Mouse (Mus musculus) bone marrow, adult 2 months (tissue): ENCODE measurements around the gene Maz. TPM values are rescaled to one million over a fixed set of nuclear protein-coding genes. Genes with fewer than 3 reads are reported as not detected.
A peak's percentile ranks its signal among the peaks of the same experiment; 100 is the strongest.

Experiments used
- H3K27ac ChIP-seq: fragments of 200-500 bp; 2 replicates; pipeline ENCODE4 v1.5.1; 2012; ENCODE audit warnings: low read depth, mild to moderate bottlenecking, control low read depth, inconsistent platforms, low read length; ENCODE audit not compliant: control insufficient read depth, poor library complexity, insufficient read depth
- H3K4me1 ChIP-seq: fragments of 200-500 bp; 2 replicates; pipeline ENCODE4 v1.6.1; 2011; ENCODE audit warnings: low read length; ENCODE audit not compliant: control insufficient read depth, insufficient read depth
- H3K4me3 ChIP-seq: fragments of 200-500 bp; replicated peaks from 2 replicates; pipeline ENCODE3; 2011; ENCODE audit warnings: mild to moderate bottlenecking, low read depth, low read length, control low read depth; ENCODE audit not compliant: control insufficient read depth
- CTCF ChIP-seq: fragments of 200-500 bp; IDR thresholded peaks from 2 replicates; pipeline ENCODE4 v1.5.1; 2011; ENCODE audit warnings: low read length, control low read depth; ENCODE audit not compliant: control insufficient read depth, insufficient read depth
- POLR2A ChIP-seq: fragments of 200-500 bp; IDR thresholded peaks from 2 replicates; pipeline ENCODE4 v1.6.1; 2011; ENCODE audit warnings: low read depth, mild to moderate bottlenecking, control low read depth, low read length, borderline replicate concordance; ENCODE audit not compliant: control insufficient read depth
- WGBS: fragments of 180-500 bp; shearing (Covaris S2); methylation state at CpG from one replicate; pipeline ENCODE4 v1.1.7; 2018; 5-methylcytosine and 5-hydroxymethylcytosine counted together
- polyA plus RNA-seq: library from polyadenylated mRNA; stranded (reverse); fragments of >200 nt; gene quantifications from 2 replicates; pipeline ENCODE4 v1.2.4, GENCODE M21; 2011; ENCODE audit warnings: low replicate concordance; ENCODE audit not compliant: missing spikeins, insufficient read depth, insufficient read length

Maz gene
- polyA plus RNA-seq, result 153 and 314 TPM in 2 replicates

GRCm38 (mm10) chr7:127026984-127027726 is at the start of gene Maz:
Gene Maz, minus strand, starts transcription at chr7:127027037.
- H3K4me3 ChIP-seq, result peak within 1 kb of the TSS; percentile 77
- TF ChIP-seq CTCF (no peak), POLR2A (peak; percentile 83; the same call in 1 of the 2 replicates)
- peak within 1 kb of the TSS; percentile 98 for H3K27ac ChIP-seq
- WGBS, result under 1% methylated on average over 58 of the region's 63 CpGs
- H3K4me1 ChIP-seq, result peaks cover 13% of the 10 kb centered on the region

DNA sequence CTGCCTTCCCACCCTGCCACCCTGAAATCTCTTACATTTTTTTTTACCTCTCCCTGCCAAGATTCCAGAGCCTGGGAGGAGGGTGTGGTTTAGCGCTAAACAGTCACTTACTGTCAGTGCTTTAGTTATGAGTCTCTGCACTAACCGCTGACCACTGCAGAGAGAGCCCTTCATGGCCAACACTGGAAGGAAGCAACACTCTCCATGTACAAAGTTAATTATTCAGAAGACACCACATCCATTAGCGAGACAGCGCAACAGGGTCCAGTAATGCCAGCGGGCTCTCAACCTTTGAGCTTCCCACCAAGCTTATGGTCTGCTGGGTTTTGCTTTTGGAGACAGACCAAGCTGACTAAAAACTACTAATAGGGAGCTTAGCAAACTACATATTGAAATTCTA is 49.4 kb upstream of the Maz start:
- no peak overlapping the region for H3K27ac ChIP-seq
- WGBS, result 91% methylated on average over 5 of the region's 5 CpGs
- H3K4me1 ChIP-seq, result peaks cover 3% of the 10 kb centered on the region; the same call in 1 of the 2 replicates
- H3K4me3 ChIP-seq, result no peak overlapping the region
- no peak for TF ChIP-seq CTCF
- TF ChIP-seq POLR2A, result no peak

- Histone ChIP-seq H3K4me3 (no peak overlapping the region), H3K4me1 (peaks cover 1% of the 10 kb centered on the region; the same call in 1 of the 2 replicates), H3K27ac (no peak overlapping the region)
- TF ChIP-seq POLR2A, result no peak
- TF ChIP-seq CTCF, result no peak
- WGBS, result 90% methylated on average over 4 of the region's 4 CpGs
Measured at GRCm38 (mm10) chr7:127073221-127073620, 46.4 kb upstream of the Maz start.

GRCm38 (mm10) chr7:127070871-127071413 is 44.1 kb upstream of the Maz start:
- WGBS, result 70% methylated on average over 4 of the region's 4 CpGs
- Histone ChIP-seq H3K4me3 (no peak overlapping the region), H3K27ac (no peak overlapping the region), H3K4me1 (no peaks in the 10 kb centered on the region)
- TF ChIP-seq POLR2A (no peak), CTCF (no peak)

DNA sequence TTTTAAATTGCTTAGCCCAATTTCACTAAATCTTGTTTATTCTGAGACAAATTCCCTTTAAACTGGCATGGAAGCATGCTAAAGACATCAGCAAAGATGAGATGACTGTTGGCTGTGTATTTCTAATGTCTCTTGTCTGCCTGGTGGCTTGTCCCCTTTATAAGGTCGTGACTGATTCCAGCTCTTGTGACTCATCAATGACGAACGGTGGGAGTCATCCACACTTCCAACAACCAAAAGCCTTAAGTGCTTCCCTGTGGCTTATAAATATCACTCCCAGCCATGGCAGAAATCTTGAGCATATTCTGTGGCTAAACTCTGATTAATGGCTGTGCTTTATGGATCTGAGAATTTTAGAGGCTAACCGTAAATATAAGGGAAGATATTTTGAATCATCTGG is 39.5 kb upstream of the Maz start:
- 80% methylated on average over 4 of the region's 4 CpGs for WGBS
- TF ChIP-seq CTCF (no peak), POLR2A (no peak)

GRCm38 (mm10) chr7:127065538-127065937 is 38.7 kb upstream of the Maz start:
- TF ChIP-seq POLR2A (no peak), CTCF (peak; percentile 37)
- Histone ChIP-seq H3K4me3 (no peak overlapping the region), H3K27ac (no peak overlapping the region), H3K4me1 (no peaks in the 10 kb centered on the region; the same call in 1 of the 2 replicates)
- WGBS, result 72% methylated on average over 6 of the region's 6 CpGs

More for the DNA sequence above, 39.5 kb upstream of the Maz start:
- no peak overlapping the region for H3K4me3 ChIP-seq
- H3K4me1 ChIP-seq, result no peaks in the 10 kb centered on the region; the same call in 1 of the 2 replicates
- no peak overlapping the region for H3K27ac ChIP-seq

DNA sequence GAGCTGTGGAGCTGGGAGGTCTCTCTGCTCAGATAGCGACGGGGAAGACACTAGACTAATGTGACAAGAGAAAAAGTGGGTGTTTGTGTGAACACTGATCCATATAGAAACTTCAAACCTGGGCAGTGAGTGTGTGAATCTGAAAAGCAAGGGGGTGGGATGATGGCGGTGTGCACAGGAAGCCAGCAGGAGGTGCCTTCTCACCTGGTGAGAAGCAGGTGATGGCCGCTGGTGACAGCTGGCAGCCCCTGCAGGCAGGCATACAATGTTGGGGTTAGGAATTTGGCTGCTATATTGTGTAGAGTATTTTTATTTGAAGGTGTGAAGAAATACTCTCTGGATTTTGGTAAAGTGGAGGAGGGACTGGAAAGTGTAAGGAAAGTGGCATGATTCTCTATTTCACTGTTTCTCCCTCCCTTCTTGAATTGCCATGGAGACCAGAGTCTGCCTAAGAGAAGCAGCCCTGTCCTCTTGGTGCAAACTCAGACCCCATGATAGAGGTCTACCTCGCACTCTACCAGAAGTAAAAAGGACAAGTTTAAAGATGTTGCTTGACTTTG is 28.3 kb upstream of the Maz start:
- 83% methylated on average over 5 of the region's 5 CpGs for WGBS
- TF ChIP-seq POLR2A (no peak), CTCF (no peak)

More for the DNA sequence above, 28.3 kb upstream of the Maz start:
- Histone ChIP-seq H3K4me3 (no peak overlapping the region), H3K27ac (no peak overlapping the region), H3K4me1 (no peaks in the 10 kb centered on the region)
